Mouse (Mus musculus): ENCODE data around the gene Vwa3a.

GRCm38 (mm10) chr7:120823248-120823647 lies 84.1 kb downstream of the Vwa3a start:
- TF ChIP-seq CTCF (IDR thresholded peaks at IDR 0.05; ENCODE audit: low read depth, low read length), result peak; percentile 85
- TF ChIP-seq EP300 (IDR thresholded peaks at IDR 0.05; ENCODE audit: insufficient read depth, low read depth, low read length), result no peak

Measured in ES-Bruce4 (cell line).